20 mouse cellular contexts compared by ENCODE assay signal in genomic region chr15:25468478-25468877, GRCm38 (mm10). TPM values are rescaled to one million over a fixed set of nuclear protein-coding genes. Genes with fewer than 3 reads are reported as not detected.
DNase-seq lines count a peak whose midpoint lies in the region; ATAC-seq and TF ChIP-seq lines count a peak whose summit lies in the region.
"Had no signal": no experiment of that assay in that cellular context is flagged by ENCODE, and none has a peak within 500 bp of the region (broad histone marks: within the 10 kb centered on the region; RNA-seq: fewer than 3 reads in every experiment).

No protein-coding gene starts in this region.

- H3K4me1 ChIP-seq in liver, adult 2 months (ENCODE audit: control insufficient read depth, insufficient read depth, low read length): peaks cover 5% of the 10 kb centered on the region; the same call in 1 of the 2 replicates
- H3K4me1 ChIP-seq in CH12.LX (ENCODE audit: control insufficient read depth in 1 of 2, insufficient read depth in 2 of 2): no peaks in the 10 kb centered on the region
- no peaks in the 10 kb centered on the region for H3K4me1 ChIP-seq in forebrain, embryonic 16.5 days (replicated peaks; ENCODE audit: control insufficient read depth, insufficient read depth, low read length)
- H3K4me1 ChIP-seq: forebrain, embryonic 13.5 days; hindbrain, embryonic 13.5 days had no signal

- peak; percentile 25 for DNase-seq in liver, adult 2 months (ENCODE audit: extremely low read depth, low read depth, low spot score)
- DNase-seq in liver (no peak), CH12.LX (ENCODE audit: extremely low read depth) (peak; percentile 12)
- DNase-seq in urinary bladder, postnatal 4 days (ENCODE audit: low spot score in 2 of 2): no peak
- no peak for DNase-seq in gastrocnemius, postnatal 10 days
- DNase-seq: adrenal gland, adult 8-10 months; adrenal gland, postnatal 36 days; cerebellum, adult 2 months; cerebellum, postnatal 10 days; gastrocnemius, adult 2 months; gastrocnemius, postnatal 36 days; heart, postnatal 10 days; heart, postnatal 4 days had no signal

- H3K79me2 ChIP-seq in liver, adult 2 months (ENCODE audit: control insufficient read depth, insufficient read depth, low read length): no peaks in the 10 kb centered on the region
- no peaks in the 10 kb centered on the region for H3K79me2 ChIP-seq in CH12.LX (replicated peaks; ENCODE audit: control insufficient read depth, extremely low read depth, insufficient read depth, poor library complexity, severe bottlenecking)

- in situ Hi-C loops in CH12.LX (cut with MboI; ENCODE audit: low pct_ligation_motif_present, low pct_unique_long_range_greater_than_20kb, low sequenced_read_pairs): no loop called here

- no peak overlapping the region for H3K4me2 ChIP-seq in CH12.LX (ENCODE audit: insufficient read depth, low read depth, poor library complexity, severe bottlenecking)
- no peak overlapping the region for H3K4me2 ChIP-seq in forebrain, embryonic 16.5 days (ENCODE audit: low read length)
- H3K4me2 ChIP-seq: forebrain, embryonic 13.5 days; hindbrain, embryonic 13.5 days had no signal

- dilution Hi-C loops in CH12.LX (cut with MboI; ENCODE audit: extremely low pct_ligation_motif_present, extremely low pct_unique_long_range_greater_than_20kb, low sequenced_read_pairs): no loop called here

- no peak overlapping the region for H3K9ac ChIP-seq in liver, adult 2 months (ENCODE audit: low read depth, low read length)
- no peak overlapping the region for H3K9ac ChIP-seq in CH12.LX (ENCODE audit: insufficient read depth, low read depth)
- H3K9ac ChIP-seq in forebrain, embryonic 16.5 days (replicated peaks; ENCODE audit: low read depth, low read length): no peak overlapping the region
- H3K9ac ChIP-seq: forebrain, embryonic 13.5 days; hindbrain, embryonic 13.5 days had no signal

- TF ChIP-seq POLR2A in liver, adult 2 months (IDR thresholded peaks at IDR 0.05; ENCODE audit: extremely low read depth, insufficient read depth, low read length): no peak
- no peak for TF ChIP-seq POLR2A in CH12.LX (IDR thresholded peaks at IDR 0.05; ENCODE audit: low read depth, low read length)

- ATAC-seq in common myeloid progenitor, adult 5-6 weeks (replicated peaks; ENCODE audit: low read depth, poor library complexity, severe bottlenecking): peak; percentile 85
- ATAC-seq in megakaryocyte progenitor cell, adult 5-6 weeks (replicated peaks; ENCODE audit: poor library complexity): peak; percentile 71
- no peak for ATAC-seq in forebrain, embryonic 16.5 days
- ATAC-seq: forebrain, embryonic 13.5 days; hindbrain, postnatal 0 days had no signal

- no peak for TF ChIP-seq EP300 in CH12.LX (IDR thresholded peaks at IDR 0.05; ENCODE audit: low read length)

- H3K4me3 ChIP-seq in liver, adult 2 months (ENCODE audit: insufficient read depth, low read depth, low read length): no peak overlapping the region
- H3K4me3 ChIP-seq in CH12.LX (replicated peaks in 1 of 3; ENCODE audit: low read depth in 2 of 3, low read length in 2 of 3, poor library complexity in 1 of 3): no peak overlapping the region
- no peak overlapping the region for H3K4me3 ChIP-seq in forebrain, embryonic 16.5 days (replicated peaks; ENCODE audit: low read length)
- H3K4me3 ChIP-seq: forebrain, embryonic 13.5 days; gastrocnemius, adult 2 months; hindbrain, embryonic 13.5 days had no signal

- WGBS in liver, adult 2 months: 35% methylated on average over 2 of the region's 2 CpGs
- WGBS in forebrain, embryonic 16.5 days: 79% methylated on average over 2 of the region's 2 CpGs

- no peak for TF ChIP-seq RAD21 in CH12.LX (IDR thresholded peaks at IDR 0.05; ENCODE audit: low read depth, low read length)

- no peaks in the 10 kb centered on the region for H3K27me3 ChIP-seq in liver, adult 2 months (ENCODE audit: control insufficient read depth, insufficient read depth, low read length)
- no peaks in the 10 kb centered on the region for H3K27me3 ChIP-seq in CH12.LX (replicated peaks)
- no peaks in the 10 kb centered on the region for H3K27me3 ChIP-seq in forebrain, embryonic 16.5 days (replicated peaks; ENCODE audit: control insufficient read depth, insufficient read depth, low read length)
- H3K27me3 ChIP-seq: forebrain, embryonic 13.5 days had no signal

- H3K27ac ChIP-seq in liver, adult 2 months (replicated peaks; ENCODE audit: insufficient read depth, low read depth, low read length): no peak overlapping the region
- no peak overlapping the region for H3K27ac ChIP-seq in CH12.LX (ENCODE audit: insufficient read depth, low read depth)
- no peak overlapping the region for H3K27ac ChIP-seq in forebrain, embryonic 16.5 days (ENCODE audit: low read length)
- H3K27ac ChIP-seq: forebrain, embryonic 13.5 days; hindbrain, embryonic 13.5 days; hindbrain, postnatal 0 days had no signal

- no peak for TF ChIP-seq CTCF in liver, adult 2 months (IDR thresholded peaks at IDR 0.05; ENCODE audit: low read depth, low read length)
- TF ChIP-seq CTCF in CH12.LX (conservative IDR thresholded peaks at IDR 0.05 in 1 of 2, IDR thresholded peaks at IDR 0.05 in 1 of 2; ENCODE audit: low read depth in 2 of 2, low read length in 2 of 2): no peak

- no peaks in the 10 kb centered on the region for H3K36me3 ChIP-seq in liver, adult 2 months (ENCODE audit: control insufficient read depth, insufficient read depth, low read length)
- no peaks in the 10 kb centered on the region for H3K36me3 ChIP-seq in CH12.LX (replicated peaks in 1 of 2; ENCODE audit: control insufficient read depth in 1 of 2, insufficient read depth in 1 of 2, low read length in 1 of 2)
- no peaks in the 10 kb centered on the region for H3K36me3 ChIP-seq in forebrain, embryonic 16.5 days (ENCODE audit: control insufficient read depth, insufficient read depth)
- H3K36me3 ChIP-seq: G1E; hindbrain, embryonic 13.5 days had no signal

- H3K9me3 ChIP-seq in CH12.LX (replicated peaks; ENCODE audit: low read length): no peaks in the 10 kb centered on the region
- no peaks in the 10 kb centered on the region for H3K9me3 ChIP-seq in forebrain, embryonic 16.5 days (ENCODE audit: control insufficient read depth, low read length)
- H3K9me3 ChIP-seq: forebrain, embryonic 13.5 days; hindbrain, embryonic 13.5 days had no signal

TF ChIP-seq in CH12.LX, 34 proteins besides CTCF, POLR2A, EP300 and RAD21:
- TF ChIP-seq RCOR1 (conservative IDR thresholded peaks at IDR 0.05; ENCODE audit: low read depth, low read length): no peak
- TF ChIP-seq MYC (IDR thresholded peaks at IDR 0.05; ENCODE audit: low read depth, low read length): no peak
- no peak for TF ChIP-seq NRF1 (IDR thresholded peaks at IDR 0.05; ENCODE audit: low read depth, low read length)
- TF ChIP-seq SIN3A (IDR thresholded peaks at IDR 0.05; ENCODE audit: low read length): no peak
- TF ChIP-seq MAZ (IDR thresholded peaks at IDR 0.05; ENCODE audit: low read depth, low read length): no peak
- TF ChIP-seq GABPA (IDR thresholded peaks at IDR 0.05; ENCODE audit: insufficient replicate concordance, low read depth, low read length): no peak
- no peak for TF ChIP-seq MXI1 (IDR thresholded peaks at IDR 0.05; ENCODE audit: low read depth, low read length)
- TF ChIP-seq JUND (conservative IDR thresholded peaks at IDR 0.05; ENCODE audit: low read depth, low read length): no peak
- no peak for TF ChIP-seq KAT2A (IDR thresholded peaks at IDR 0.05; ENCODE audit: insufficient replicate concordance, low read length)
- TF ChIP-seq MEF2A (IDR thresholded peaks at IDR 0.05; ENCODE audit: borderline replicate concordance, low read depth, low read length): no peak
- no peak for TF ChIP-seq ETS1 (conservative IDR thresholded peaks at IDR 0.05; ENCODE audit: low read depth, low read length)
- no peak for TF ChIP-seq USF1 (IDR thresholded peaks at IDR 0.05; ENCODE audit: low read depth, low read length)
- TF ChIP-seq ZKSCAN1 (IDR thresholded peaks at IDR 0.05; ENCODE audit: borderline replicate concordance, low read depth, low read length): no peak
- TF ChIP-seq USF2 (conservative IDR thresholded peaks at IDR 0.05; ENCODE audit: low read depth, low read length): no peak
- no peak for TF ChIP-seq MAX (IDR thresholded peaks at IDR 0.05; ENCODE audit: low read length)

RNA-seq across cellular contexts. Expression of gene Basp1, which starts 54.9 kb away (rescaled TPM):
- 1.3 and 1.5 TPM in 2 replicates for total RNA-seq in liver, adult 2 months (2014; rRNA removed)
- 0.61 and 0.75 TPM in 2 replicates for polyA plus RNA-seq in liver, adult 2 months (2012; rRNA removed)
- total RNA-seq in CH12.LX (2012; rRNA removed) (0.04 and 0.17 TPM in 2 replicates), CH12.LX (2014; rRNA removed) (1.6 and 1.8 TPM in 2 replicates)
- polyA plus RNA-seq in CH12.LX (2012; ENCODE audit: insufficient read length, low read depth): 2.4 and 2.5 TPM in 2 replicates
- 18.6 and 22.4 TPM in 2 replicates for total RNA-seq in common myeloid progenitor, adult 5-6 weeks (2017)
- total RNA-seq in megakaryocyte progenitor cell, adult 5-6 weeks (2015): 3.8 and 5.3 TPM in 2 replicates
- total RNA-seq in megakaryocyte progenitor cell, adult 5-6 weeks (2017): 3.0 and 4.7 TPM in 2 replicates
- polyA plus RNA-seq in forebrain, embryonic 16.5 days (2015; fragmentation: Nextera tagmentation; extraction: Ambion mirVana): 198 and 206 TPM in 2 replicates
- total RNA-seq in gastrocnemius, postnatal 10 days (2021): 10 to 100 TPM; 17.4 to 20.5 TPM
- total RNA-seq: G1E had no signal
- polyA plus RNA-seq: G1E had no signal

Comparison
In these comparisons a context has a peak if more than half of its experiments do, and no peak if none do; other contexts are left out.
1. DNase-seq: peak in liver, adult 2 months (single experiment) and CH12.LX (single experiment); none in liver (single experiment), urinary bladder, postnatal 4 days (0 of 2) and gastrocnemius, postnatal 10 days (single experiment).